Mouse (Mus musculus) E14TG2a.4 (cell line): Measurements from ENCODE around the gene Tsacc.
A peak's percentile ranks its signal among the peaks of the same experiment; 100 is the strongest.
"Not testable (repeated sequence)": the region's sequence is repeated elsewhere in the genome, so short reads cannot be mapped to it uniquely, and the experiment has no call there.

Experiments used
- H3K27me3 ChIP-seq: 2 replicates; pipeline ENCODE4 v1.6.1; 2014; ENCODE audit warnings: low read length, control low read depth; ENCODE audit not compliant: insufficient read depth
- H3K36me3 ChIP-seq: 2 replicates; pipeline ENCODE4 v1.6.1; 2014; ENCODE audit warnings: low read length, control low read depth; ENCODE audit not compliant: insufficient read depth
- H3K4me1 ChIP-seq: replicated peaks from 2 replicates; pipeline ENCODE4 v1.6.1; 2014; ENCODE audit warnings: low read depth, low read length, control low read depth
- H3K4me3 ChIP-seq: replicated peaks from 2 replicates; pipeline ENCODE4 v1.5.1; 2014; ENCODE audit warnings: mild to moderate bottlenecking, low read length
- H3K9me3 ChIP-seq: 2 replicates; pipeline ENCODE4 v1.6.1; 2014; ENCODE audit warnings: low read length, control low read depth
- CTCF ChIP-seq: conservative IDR thresholded peaks from 2 replicates; pipeline ENCODE4 v1.5.1; 2014; ENCODE audit warnings: low read length
- NANOG ChIP-seq: IDR thresholded peaks from 2 replicates; pipeline ENCODE4 v1.6.1; 2014; ENCODE audit warnings: borderline replicate concordance, low read length, mixed read lengths
- POU5F1 ChIP-seq: IDR thresholded peaks from 2 replicates; pipeline ENCODE4 v1.6.1; 2014; ENCODE audit warnings: low read length, borderline replicate concordance

Gene Tsacc

GRCm38 (mm10) chr3:88274002-88274401 is 22.8 kb downstream of the Tsacc start:
- TF ChIP-seq POU5F1: no peak
- no peak for TF ChIP-seq NANOG
- peak; percentile 74 for TF ChIP-seq CTCF
- Histone ChIP-seq H3K9me3 (no peaks in the 10 kb centered on the region), H3K4me3 (no peak overlapping the region), H3K36me3 (peaks cover 13% of the 10 kb centered on the region), H3K4me1 (peaks cover 51% of the 10 kb centered on the region), H3K27me3 (no peaks in the 10 kb centered on the region)

GRCm38 (mm10) chr3:88271859-88272258 is 24.9 kb downstream of the Tsacc start:
- TF ChIP-seq NANOG (no peak), POU5F1 (no peak), CTCF (no peak)
- peaks cover 13% of the 10 kb centered on the region for H3K36me3 ChIP-seq
- peaks cover 39% of the 10 kb centered on the region for H3K4me1 ChIP-seq
- no peak overlapping the region for H3K4me3 ChIP-seq
- H3K9me3 ChIP-seq: no peaks in the 10 kb centered on the region
- no peaks in the 10 kb centered on the region for H3K27me3 ChIP-seq

GRCm38 (mm10) chr3:88271298-88271697 is 25.5 kb downstream of the Tsacc start:
- Histone ChIP-seq H3K4me1 (peaks cover 37% of the 10 kb centered on the region), H3K36me3 (peaks cover 13% of the 10 kb centered on the region)
- H3K4me3 ChIP-seq, H3K9me3 ChIP-seq, H3K27me3 ChIP-seq: not testable (repeated sequence)

- peaks cover 4% of the 10 kb centered on the region; the same call in 1 of the 2 replicates for H3K36me3 ChIP-seq
- H3K27me3 ChIP-seq: no peaks in the 10 kb centered on the region
- no peak for TF ChIP-seq CTCF
- no peak for TF ChIP-seq NANOG
- TF ChIP-seq POU5F1: no peak
- no peak overlapping the region for H3K4me3 ChIP-seq
- peaks cover 31% of the 10 kb centered on the region for H3K4me1 ChIP-seq
- H3K9me3 ChIP-seq: no peaks in the 10 kb centered on the region
Observed at GRCm38 (mm10) chr3:88268991-88269390, 27.8 kb downstream of the Tsacc start.

GRCm38 (mm10) chr3:88268014-88268413 is 28.8 kb downstream of the Tsacc start:
- H3K4me1 ChIP-seq: peaks cover 27% of the 10 kb centered on the region
- H3K27me3 ChIP-seq, H3K9me3 ChIP-seq, H3K4me3 ChIP-seq, H3K36me3 ChIP-seq: not testable (repeated sequence)

GRCm38 (mm10) chr3:88262346-88262745 is 34.5 kb downstream of the Tsacc start:
- TF ChIP-seq POU5F1: no peak
- no peak for TF ChIP-seq NANOG
- H3K27me3 ChIP-seq: peaks cover 4% of the 10 kb centered on the region
- H3K36me3 ChIP-seq: no peaks in the 10 kb centered on the region
- no peaks in the 10 kb centered on the region for H3K9me3 ChIP-seq
- no peak overlapping the region for H3K4me3 ChIP-seq
- H3K4me1 ChIP-seq: peaks cover 35% of the 10 kb centered on the region

- TF ChIP-seq POU5F1 (no peak), NANOG (no peak), CTCF (no peak)
- no peaks in the 10 kb centered on the region for H3K9me3 ChIP-seq
- H3K4me3 ChIP-seq: no peak overlapping the region
- H3K27me3 ChIP-seq: peaks cover 49% of the 10 kb centered on the region
- no peaks in the 10 kb centered on the region for H3K36me3 ChIP-seq
- H3K4me1 ChIP-seq: peaks cover 26% of the 10 kb centered on the region
Observed at GRCm38 (mm10) chr3:88256382-88256781, 40.4 kb downstream of the Tsacc start.

GRCm38 (mm10) chr3:88255950-88256349 is 40.8 kb downstream of the Tsacc start:
- H3K36me3 ChIP-seq: no peaks in the 10 kb centered on the region
- no peak overlapping the region for H3K4me3 ChIP-seq
- no peaks in the 10 kb centered on the region for H3K9me3 ChIP-seq
- TF ChIP-seq CTCF: no peak
- TF ChIP-seq POU5F1: no peak
- TF ChIP-seq NANOG: no peak
- H3K4me1 ChIP-seq: peaks cover 22% of the 10 kb centered on the region
- H3K27me3 ChIP-seq: peaks cover 49% of the 10 kb centered on the region

- no peaks in the 10 kb centered on the region for H3K9me3 ChIP-seq
- H3K36me3 ChIP-seq: no peaks in the 10 kb centered on the region
- peaks cover 20% of the 10 kb centered on the region for H3K4me1 ChIP-seq
- TF ChIP-seq POU5F1 (no peak), CTCF (no peak), NANOG (no peak)
- peak within 1 kb of the TSS; percentile 76 for H3K4me3 ChIP-seq
- H3K27me3 ChIP-seq: peaks cover 49% of the 10 kb centered on the region
Observed at GRCm38 (mm10) chr3:88254268-88254926, 42.4 kb downstream of the Tsacc start, which contains the start of gene Rhbg. Gene Rhbg, minus strand, starts transcription at chr3:88254709.
